Mouse (Mus musculus) yolk sac, embryonic 10.5 days (tissue): ENCODE measurements at regions not wholly inside any gene's neighbourhood (a gene's known extent, or its start where the extent isn't known, plus 50 kb on each side); places are given as distances from the start of the nearest gene placed in this dataset.

Experiments
- DNase-seq: peaks from one replicate; pipeline ENCODE4 v3.0.0-alpha.2; 2017; ENCODE audit warnings: low spot score

DNA sequence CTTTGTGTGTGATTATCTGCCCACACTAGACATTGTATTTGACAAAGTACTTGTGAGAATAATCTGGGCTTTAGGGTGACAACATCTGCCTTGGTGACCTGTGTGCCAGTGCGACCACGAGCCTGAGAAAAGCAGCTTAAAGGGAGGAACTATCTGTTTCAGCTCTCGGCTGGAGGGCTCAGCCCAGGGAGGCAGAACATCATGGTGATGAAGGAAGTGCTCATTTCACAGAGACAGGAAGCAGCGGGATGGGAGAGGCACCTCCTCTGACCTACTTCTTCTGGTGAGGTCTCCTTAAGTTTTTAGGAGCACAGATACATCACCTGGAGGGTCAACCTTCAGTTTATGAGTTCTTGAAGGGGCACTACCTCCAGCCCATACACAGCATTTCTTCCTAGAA, 89.8 kb downstream of the Kif26a start:
- DNase-seq = no peak

DNA sequence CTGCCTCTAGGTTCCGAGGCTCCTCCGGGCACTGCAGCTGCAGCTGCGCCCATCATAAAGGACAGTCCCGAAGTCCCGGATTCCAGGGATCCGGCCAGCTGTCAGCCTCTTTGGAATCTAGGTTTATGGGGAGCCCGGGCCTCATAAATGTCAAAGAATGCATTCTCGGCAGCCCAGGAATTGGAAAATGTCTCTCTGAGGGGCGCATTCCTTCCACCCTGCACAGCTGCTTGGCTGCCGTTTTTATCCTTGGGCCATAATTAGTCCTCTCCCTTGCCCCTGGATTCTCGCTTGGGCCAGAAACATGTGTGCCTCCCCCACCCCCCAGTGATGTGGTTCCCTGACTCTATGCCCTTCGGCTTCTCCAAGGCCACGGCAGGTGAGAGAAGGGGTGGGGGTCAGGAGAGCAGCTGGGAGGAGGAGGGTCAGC, 91.1 kb downstream of the Kif26a start:
- no peak for DNase-seq

DNA sequence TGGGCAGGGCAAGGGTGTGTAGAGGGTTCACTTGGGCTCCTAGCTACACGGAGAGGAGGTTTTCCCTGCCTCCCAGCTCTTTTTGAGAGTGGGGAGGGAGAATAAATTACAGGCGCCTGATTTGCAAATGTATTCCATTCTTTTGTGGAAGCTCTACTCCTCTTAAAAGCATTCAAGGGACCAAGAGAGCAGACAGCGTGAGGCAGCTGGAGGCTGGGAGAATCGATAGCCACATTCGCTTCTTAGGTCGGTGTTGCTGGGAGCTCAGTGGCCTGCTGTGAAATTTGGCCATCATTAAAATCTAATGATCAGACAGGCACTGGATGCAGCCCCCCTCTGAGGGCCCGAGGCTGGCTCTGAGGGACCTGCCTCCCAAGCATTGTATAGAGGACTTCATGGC, 92.8 kb downstream of the Kif26a start:
- DNase-seq = no peak

DNA sequence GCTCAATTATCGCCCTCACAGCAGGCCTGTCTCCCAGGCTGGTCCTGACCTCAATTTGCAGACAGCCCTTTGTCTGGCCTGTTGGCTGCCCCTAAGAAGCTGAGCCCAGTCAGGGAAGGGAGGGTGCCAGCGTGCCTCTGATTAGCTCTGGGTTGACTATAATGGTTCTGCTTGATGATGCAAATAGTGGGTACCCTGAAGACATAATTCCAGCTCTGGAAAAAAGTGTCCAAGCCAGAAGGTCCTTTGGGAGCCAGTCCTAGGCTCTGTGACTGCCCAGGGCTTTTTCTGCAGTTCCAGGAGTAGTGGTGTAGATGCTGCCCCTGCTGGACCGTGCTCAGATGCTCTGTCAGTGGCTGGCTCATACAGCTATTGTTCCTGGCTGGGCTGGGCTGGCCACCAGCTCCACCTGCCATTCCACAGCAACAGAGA, 95.7 kb downstream of the Kif26a start:
- DNase-seq = no peak

DNA sequence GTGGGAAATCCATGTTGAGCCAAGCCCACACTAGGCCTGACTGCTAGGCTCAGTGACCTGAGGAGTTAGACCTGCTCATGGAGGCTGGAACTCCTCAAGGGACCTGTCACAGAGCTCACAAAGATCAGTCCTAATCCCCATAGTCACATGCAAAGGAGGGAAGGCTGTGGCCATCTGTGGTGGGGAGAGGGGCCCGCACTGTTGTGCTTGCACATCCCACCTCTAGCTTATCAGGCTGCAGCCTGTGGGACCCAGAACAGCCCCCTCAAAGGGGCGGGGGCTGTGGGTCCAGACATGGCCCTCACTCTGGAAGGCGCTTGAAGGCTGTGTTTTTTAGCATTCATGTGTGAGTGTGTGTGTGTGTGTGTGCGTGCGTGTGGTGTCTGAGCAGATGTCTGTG, 97.2 kb downstream of the Kif26a start:
- no peak for DNase-seq

DNA sequence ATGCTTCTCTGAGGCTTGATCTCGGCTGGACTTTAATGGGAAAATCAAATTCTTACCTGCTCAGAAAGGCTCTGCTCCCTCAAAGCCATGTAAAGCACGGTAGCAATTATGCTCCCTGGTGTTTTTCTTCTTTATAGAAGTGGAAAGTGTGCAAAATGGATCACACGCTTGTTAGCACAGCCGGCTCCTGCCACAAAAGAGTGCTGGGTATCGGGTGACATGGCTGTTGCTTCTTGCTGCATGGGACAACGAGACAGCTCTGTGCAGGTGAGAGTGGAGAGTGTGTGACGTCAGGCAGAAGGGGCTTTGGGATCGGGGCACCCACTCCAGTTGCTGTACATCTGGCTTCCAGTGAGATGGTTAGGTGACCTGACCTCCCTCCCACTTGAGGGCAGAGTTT, 104.9 kb downstream of the Kif26a start:
- no peak for DNase-seq

DNA sequence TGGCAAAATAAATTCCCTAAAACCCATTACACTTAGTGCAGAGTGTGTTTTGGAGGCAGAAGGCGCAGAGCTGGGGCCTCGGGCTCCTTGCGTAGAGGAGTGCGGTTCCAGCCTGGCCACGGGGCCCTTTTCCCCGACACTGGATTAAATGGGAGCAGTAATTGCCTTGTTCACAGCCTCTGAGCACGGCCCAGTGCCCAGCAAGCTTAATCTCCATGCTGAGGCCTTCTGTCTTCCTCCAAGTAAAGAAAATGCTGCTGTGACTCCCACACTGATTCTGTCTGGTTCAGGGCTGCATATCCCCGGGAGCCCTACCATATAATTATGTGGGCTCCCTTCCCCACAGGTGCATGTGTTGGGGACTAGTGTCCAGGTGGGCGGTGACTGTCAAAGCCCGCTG, 107.5 kb downstream of the Kif26a start:
- DNase-seq = no peak

DNA sequence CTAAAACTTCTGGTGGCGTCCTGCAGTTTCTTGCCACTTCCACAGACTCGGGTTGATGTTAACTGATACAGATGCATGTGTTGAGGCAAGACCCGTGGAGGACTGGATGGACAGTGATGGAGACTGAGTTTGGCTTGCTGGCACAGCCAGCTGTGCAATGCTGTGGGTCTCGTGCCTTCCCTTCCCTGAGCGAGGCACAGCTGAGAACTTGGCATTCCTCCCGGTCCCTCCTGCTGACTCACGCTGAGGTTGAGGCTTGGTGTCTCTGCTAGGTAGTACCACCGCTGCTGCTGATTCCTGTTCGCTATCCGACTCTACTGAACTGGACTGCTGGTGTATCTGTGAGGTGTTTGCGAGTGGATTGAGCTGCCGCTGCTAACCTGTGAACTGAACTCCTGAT, 109.2 kb downstream of the Kif26a start:
- DNase-seq = no peak

DNA sequence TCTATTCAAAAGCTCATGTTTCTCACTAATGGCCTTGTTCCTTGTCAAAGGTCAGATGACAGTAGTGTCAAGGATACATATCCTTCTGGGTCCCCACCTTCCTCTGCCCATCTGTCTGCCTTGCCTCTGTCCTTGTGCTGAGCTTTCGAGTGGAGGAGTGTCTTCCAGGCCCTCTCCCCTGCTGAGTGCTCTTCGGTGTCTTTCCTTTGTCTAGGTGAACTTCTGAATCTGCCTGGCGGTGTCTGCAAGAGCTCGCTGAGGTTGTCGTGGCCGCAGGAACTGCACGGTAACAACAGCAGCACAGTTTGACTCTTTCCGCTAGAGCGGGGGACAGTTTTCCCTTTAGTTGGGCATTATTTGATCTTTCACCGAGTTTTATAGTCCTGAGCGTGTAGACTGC, 111.7 kb downstream of the Kif26a start:
- DNase-seq = no peak

DNA sequence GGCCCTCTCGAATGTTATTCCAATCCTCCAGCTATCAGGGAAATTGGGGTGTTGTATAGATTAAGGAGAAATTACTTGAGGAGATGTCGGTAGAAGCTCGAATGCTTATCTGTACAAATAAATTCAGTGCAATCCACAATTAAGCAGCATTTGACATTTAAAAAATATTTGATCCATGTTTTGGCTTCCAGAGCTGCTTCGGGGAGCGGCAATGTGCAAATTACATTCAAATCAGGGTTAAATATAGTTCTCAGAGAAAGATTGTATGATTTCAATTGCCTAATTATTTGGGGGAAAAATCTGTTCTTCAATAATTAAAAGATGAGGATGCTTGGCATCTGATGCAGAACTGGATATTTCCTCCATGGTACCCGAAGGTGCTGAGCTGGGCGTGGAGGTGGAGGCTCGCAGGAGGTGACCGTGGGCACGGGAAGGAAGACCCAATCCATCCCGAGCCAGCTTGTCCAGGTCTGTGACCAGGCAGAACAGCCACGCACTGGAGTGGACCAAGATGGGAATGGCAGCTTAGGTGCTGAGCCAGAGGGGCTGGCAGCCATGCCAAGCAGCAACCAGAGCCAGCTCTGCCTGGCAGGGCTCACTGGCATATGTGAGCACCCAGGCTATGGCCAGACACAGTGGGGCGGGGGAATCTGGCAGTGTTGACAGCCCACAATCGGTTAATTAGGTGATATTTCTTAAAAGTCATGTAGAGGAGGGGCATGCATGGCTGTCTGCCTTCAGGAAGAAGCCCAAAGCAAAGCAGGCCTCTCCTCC, 117.5 kb downstream of the Kif26a start:
- no peak for DNase-seq

DNA sequence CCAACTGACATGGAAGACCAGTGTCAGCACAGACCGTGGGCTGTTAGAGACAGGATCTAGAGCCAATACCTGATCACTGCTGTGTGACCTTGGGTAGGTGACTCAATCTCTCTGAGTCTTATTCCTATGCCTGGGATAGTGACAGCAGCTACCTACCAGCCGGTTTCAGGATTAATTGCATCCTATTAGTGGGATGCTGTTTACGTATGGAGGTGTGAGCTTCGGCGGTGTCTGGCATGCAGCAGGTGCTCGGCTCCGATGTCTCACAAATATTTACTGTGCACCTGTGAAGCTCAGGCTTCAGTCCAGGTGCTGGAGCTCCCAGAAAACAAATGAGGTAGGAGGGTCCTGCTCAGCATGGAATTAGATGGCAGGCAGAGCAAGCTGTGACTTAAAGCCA, 118.2 kb downstream of the Kif26a start:
- DNase-seq = no peak

DNA sequence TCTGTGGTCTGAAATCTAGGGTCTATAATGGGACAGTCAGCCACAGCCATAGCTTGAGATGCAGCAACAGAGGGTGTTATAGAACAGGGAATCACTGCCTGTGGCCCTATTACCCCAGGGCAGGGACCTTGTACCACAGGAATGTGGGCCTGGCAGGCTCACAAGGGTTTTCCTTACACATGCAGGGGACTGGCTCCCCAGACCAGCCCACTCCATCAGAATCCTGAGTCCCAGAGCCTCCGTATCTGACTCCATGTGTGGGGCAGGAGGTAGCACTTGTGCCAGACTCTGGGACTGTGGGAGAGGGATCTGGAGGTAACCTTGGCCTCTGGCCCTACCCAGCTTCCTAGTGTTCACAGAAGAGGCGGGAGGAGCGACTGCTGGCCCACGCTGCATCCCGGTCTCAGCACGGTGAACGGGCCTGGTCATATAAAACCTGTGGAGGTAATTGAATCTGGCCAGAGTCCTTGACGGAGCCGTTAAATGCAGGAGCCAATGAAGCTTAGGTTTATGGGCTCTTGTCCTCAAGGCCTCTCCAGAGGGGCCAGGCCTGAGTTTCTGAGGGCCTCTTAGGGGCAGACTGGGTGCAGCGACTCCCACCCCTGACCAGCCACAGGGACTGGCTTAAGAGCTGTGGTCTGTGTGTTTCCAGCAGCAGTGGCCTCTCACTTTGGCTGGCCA, 119.4 kb downstream of the Kif26a start:
- DNase-seq = no peak

DNA sequence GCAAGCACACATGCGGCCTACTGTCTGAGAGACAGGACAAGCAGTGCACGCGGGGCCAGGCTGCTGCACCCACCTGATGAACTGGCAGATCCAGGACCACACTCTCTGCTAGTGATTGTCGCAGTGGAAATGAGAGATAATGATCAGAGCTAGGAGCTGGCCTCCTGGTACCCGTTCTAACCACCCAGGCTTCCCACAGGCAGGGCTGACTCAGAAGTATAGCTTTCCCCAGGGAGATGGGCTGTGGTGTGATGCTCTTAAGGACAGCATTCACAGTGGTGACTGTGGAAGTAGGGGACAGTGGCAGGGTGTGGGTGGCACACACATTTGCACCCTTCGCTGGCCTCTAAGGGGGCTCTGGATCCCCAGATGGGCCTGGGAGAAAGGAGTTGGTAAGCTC, 128.0 kb downstream of the Kif26a start:
- no peak for DNase-seq

DNA sequence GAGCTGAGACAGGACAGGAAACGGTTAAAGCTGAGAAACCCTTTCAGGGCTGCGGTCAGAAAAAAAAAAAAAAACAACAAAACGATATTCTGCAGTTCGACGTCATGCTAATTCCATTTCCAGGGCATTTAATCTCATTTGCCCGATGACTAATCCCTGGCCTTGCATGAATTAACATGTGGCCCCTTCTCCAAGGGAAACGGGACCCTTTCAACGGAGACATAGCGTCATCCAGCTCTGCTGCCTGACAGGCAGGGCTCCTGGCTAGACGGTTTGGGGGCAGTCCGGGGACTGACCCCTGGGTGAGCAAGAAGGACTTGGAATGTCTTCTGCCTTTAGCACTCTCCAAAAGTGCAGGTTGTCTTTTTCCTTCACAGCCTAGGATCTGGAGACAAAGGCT, 128.7 kb downstream of the Kif26a start:
- DNase-seq = no peak

DNA sequence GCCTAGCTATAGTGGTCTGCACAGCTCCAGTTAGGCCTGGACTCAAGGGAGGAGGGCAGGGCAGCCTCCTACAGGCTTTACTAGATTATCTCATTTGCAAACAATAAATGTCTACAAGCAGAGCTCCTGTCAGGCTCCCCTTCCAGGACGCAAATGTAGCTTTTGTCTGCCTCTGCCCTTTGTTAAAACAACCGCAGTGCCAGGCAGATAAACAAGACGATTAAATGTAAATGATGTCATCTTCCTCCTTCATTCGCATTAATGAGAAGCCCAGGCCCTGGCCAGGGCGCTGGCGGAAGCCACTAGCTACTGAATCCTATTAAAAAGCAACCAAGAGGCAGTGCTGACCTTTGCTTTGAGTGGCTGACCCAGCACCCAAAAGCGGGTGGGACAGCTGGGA, 130.6 kb downstream of the Kif26a start:
- DNase-seq = no peak

DNA sequence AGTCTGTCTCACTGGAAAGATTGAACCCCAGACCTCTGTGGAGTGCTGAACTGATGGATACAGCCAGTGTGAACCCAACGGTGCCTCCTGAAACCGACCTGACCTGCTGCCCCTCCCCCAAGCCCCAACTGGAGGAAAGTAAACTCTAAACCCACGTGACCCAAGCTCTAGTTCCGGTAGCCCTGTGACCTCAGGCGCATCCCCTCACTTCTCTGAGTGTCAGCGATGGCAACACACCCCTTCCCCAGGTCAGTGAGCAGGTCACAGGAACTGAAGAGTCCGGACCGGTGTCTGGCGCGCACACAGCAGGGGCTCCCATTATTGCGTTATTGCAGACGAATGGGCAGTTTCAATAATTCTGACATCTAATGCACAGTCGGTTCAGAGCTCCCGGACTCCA, 131.5 kb downstream of the Kif26a start:
- DNase-seq = peak; percentile 33

DNA sequence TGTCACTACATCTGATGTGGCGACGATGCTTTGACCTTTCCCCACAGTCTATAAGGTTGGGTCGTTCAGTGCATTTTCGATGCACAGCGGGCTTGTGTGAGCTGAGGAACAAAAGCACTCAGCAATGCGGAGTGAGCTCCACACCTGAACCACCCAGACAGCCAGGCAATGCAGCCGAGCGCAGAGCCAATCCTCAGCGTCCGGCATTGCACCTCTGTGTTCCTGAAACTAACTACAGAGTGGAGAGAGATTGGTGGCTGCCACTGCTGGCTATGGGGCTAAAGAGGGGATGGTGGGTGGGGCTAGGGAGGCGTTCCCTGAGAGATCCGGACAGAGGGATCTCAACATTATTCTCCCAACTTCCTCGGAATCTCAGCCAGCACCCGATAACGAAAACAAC, 139.1 kb downstream of the Kif26a start:
- no peak for DNase-seq

DNA sequence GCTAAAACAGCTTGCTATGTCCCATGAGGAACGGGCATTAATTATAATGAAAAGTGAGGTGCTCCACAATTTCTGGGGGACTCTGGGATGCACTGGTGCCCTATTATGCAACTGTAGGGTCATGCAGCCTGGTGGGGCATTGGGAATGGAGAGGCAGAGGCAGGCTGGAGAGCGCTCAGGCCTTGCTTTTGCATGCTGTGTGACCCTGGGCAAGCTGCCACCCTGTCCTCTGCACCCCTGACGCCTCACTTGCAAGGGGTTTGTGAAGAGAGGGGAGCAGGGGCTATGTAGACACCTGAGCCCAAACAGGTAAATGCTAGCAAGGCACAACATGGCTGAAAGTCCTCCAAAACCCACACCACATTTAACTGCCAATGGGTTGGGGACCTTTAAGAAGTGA, 142.8 kb downstream of the Kif26a start:
- no peak for DNase-seq

DNA sequence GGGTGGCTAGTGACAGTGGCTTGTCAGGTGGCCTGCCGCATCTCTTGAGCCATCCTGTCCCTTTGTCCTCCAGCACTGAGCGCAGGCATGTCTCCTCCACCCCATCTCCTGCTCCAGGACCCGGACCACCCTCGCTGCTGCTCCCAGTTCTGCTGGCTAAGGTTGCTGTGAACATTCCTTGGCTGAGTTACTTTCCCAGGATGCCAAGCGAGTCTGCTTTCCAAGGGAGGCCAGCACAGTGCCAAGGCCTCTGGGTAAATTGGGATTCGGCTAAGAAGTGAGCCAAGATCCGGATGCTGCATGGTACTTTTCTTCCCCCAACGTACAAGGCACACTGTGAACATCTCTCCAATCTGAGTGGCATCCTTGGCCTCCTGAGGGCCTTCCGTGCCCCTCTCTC, 144.3 kb downstream of the Kif26a start:
- DNase-seq = no peak

DNA sequence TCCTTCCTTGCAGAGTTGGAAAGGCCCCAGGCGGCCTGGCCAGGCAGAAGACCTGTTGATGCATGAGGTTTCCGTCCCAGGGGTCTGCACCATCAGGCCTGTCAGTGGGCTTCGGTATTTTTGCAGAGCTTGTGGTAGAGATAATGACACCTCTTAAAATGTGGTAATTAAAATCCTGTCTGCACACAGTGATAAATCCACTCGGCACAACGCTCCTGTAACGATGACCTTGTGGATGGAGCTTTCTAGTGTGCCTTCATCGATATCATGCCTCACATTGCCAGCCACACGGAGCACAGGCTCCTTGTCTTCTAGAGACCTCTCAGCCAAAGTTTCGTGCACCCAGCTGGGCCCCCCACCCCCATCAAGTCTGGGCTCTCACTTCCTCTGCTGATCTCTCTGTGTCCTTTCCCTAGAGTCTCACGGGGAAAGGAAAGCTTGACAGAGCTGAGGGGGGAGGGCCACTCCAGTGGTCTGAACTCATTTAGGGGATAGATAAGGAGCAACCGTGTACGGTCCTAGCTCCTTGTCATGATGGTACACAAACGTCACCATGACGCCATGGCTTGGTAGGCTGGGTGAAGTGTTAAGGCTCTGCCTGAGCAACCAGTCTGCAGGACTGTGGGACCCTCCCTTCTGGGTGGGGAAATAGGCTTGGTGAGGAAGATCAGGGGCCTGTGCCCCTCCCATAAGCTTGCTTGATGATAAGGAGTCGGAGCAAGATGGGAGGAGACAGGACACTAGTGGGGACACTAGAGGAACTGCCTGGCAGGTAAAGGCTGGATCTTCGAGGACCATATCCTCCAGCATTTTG, 145.9 kb downstream of the Kif26a start:
- no peak for DNase-seq

DNA sequence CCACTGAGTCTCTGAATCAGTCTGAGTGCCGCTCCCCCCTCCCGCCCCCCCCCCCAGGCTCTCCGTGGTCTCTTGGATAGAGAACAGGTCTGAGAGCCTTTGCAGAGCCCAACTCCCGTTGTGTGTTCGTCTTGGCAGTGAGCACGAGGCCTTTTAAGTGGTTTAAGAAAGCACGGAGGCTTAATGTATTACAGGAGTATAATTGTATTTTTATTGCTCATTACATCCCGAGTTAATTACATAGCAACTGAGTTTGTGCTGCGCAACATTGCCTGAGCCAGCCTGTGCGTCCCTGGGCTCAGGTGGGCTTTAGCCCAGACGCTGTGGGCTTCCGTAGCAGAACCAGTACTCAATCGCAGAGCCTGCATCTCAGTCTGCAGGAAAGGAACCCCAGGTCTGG, 147.1 kb downstream of the Kif26a start:
- no peak for DNase-seq

DNA sequence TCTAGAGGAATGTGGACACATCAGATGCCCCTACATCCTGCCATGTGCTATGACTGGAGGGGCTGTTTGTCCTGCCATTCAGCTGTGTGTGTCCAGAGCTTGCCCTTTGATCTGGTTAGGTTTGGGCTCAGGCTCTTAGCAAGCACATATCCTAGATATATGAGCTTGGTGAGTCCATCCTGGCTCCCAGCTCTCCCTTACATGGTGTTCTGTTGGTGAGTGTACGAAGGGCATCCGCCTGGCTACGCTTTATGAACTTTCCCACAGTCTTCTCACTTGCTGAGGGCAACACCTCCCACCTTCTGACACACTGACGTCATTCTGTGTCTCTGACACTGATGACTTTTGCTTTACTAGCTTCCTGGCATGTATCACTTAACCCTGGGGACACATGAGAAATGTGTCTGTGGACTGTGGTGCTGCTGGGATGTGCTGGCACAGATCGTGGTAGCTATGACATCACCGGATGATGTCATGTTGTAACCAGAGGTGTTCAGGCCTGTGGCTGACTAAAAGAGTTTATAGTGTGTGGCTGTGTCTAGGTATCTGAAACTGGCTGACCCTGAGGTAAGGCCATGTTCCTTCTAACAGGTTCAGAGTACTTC, 149.4 kb downstream of the Kif26a start:
- no peak for DNase-seq

DNA sequence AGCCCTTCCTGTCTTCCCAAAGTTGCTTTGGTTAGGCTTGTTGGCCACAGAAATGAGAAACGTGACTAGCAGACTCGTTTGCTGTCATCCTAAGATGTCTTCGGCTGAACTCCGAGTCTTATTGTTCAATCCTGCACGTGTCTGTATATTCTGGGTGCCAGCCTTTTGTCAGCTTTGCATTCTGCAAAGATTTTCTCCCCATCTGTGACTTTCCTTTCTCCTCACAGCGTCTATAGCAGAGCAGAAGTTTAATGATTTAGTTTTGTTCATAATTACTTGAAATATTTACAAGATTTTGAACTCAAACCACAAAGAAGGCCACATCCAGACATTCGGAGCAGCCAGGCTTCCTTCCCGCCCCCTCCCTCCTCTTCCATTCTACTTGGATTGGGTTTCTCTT, 152.5 kb downstream of the Kif26a start:
- no peak for DNase-seq
